Mouse (Mus musculus) testis, adult 2 months (tissue): Measurements from ENCODE around the gene Trp53inp2.
A peak's percentile ranks its signal among the peaks of the same experiment; 100 is the strongest.

Experiments used
- CTCF ChIP-seq: fragments of 200-500 bp; IDR thresholded peaks from 2 replicates; pipeline ENCODE4 v1.5.1; 2012; ENCODE audit warnings: low read depth, mild to moderate bottlenecking, inconsistent platforms, low read length, moderate library complexity; ENCODE audit not compliant: control insufficient read depth, insufficient read depth, insufficient replicate concordance
- POLR2A ChIP-seq: fragments of 200-500 bp; IDR thresholded peaks from 2 replicates; pipeline ENCODE4 v1.6.1; 2012; ENCODE audit warnings: low read depth, mild to moderate bottlenecking, inconsistent platforms, low read length, moderate library complexity; ENCODE audit not compliant: control insufficient read depth

DNA sequence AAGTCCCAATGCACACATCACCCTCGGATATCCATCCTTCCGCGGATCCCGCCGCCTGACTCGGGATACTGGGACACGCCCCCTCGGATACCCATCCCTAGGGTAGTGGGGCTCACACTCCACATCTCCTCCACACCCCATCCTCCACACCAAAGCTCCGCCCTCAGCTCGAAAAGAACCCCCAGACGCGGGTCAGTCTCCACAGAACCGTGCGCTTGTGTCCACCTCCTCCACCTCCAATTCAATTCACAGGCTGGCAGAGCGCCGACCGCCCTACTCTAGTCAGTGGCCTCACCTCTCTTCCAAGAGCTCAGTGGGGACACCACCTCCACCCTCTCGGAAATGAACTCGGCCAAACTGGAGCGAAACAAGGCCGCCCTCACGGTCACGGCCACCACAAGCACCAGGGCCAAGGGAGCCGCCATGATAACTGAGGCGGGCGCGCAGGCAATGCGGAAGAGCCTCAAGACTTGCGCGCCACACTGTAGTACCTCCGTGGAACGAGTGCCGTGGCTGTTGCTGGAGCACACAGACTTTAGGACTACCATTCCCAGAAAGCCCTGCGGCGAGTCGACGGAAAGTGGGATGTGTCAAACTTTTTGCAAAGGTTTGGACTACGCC, 23.8 kb upstream of the Trp53inp2 start, which contains the start of gene Pigu:
- no peak for TF ChIP-seq CTCF
- peak; percentile 89 for TF ChIP-seq POLR2A
